Mouse (Mus musculus) heart, postnatal 10 days (tissue): Measurements from ENCODE around the gene Pik3ca. TPM values are rescaled to one million over a fixed set of nuclear protein-coding genes. Genes with fewer than 3 reads are reported as not detected.

Experiments used
- DNase-seq, 2 experiments: peaks; one replicate each; pipeline ENCODE4 v3.0.0; 2021
- intact Hi-C: fragments of 180-260 bp; cut with DNase I; formaldehyde crosslinking; loops from one replicate; pipeline ENCODE4 v1.15.1; 2025
- total RNA-seq, 2 experiments: library from RNA; stranded (reverse); gene quantifications; 2 replicates each; pipeline ENCODE4 v1.2.3; 2021

Pik3ca gene
- total RNA-seq = 10 to 100 TPM; 48.6 to 57.2 TPM

GRCm38 (mm10) chr3:32397461-32398174, at the start of gene Pik3ca:
Pik3ca (plus strand) TSS chr3:32397671.
- DNase-seq = peak; percentile 73

GRCm38 (mm10) chr3:32347881-32348280, 49.6 kb upstream of the Pik3ca start:
- intact Hi-C loops = no loop called here
- peak in 1 of 2 experiments; percentile 10 for DNase-seq

More at GRCm38 (mm10) chr3:32397461-32398174, at the start of gene Pik3ca:
- intact Hi-C loops = loop anchor here (2.0 to 5.0 kb wide), 3 partner anchors 17 to 110 kb away; no protein-coding TSS in a partner anchor

- DNase-seq = no peak
- intact Hi-C loops = no loop called here
Measured at GRCm38 (mm10) chr3:32361221-32361620, 36.2 kb upstream of the Pik3ca start.

- intact Hi-C loops = no loop called here
- DNase-seq = no peak
Measured at GRCm38 (mm10) chr3:32364195-32364594, 33.3 kb upstream of the Pik3ca start.

GRCm38 (mm10) chr3:32364841-32365545, 32.5 kb upstream of the Pik3ca start:
- intact Hi-C loops = no loop called here
- DNase-seq = no peak

GRCm38 (mm10) chr3:32365546-32366245, 31.8 kb upstream of the Pik3ca start, which contains the start of gene Zmat3:
Zmat3 (minus strand) TSS chr3:32366014.
- peak; percentile 86 to 89 for DNase-seq
- intact Hi-C loops = loop anchor here (2.0 kb wide), 1 partner anchor 29 kb away; no protein-coding TSS in a partner anchor

GRCm38 (mm10) chr3:32366246-32366734, 31.2 kb upstream of the Pik3ca start:
- no peak for DNase-seq
- intact Hi-C loops = loop anchor here (2.0 kb wide), 1 partner anchor 29 kb away; no protein-coding TSS in a partner anchor

- intact Hi-C loops = loop anchor here (2.0 kb wide), 1 partner anchor 27 kb away; no protein-coding TSS in a partner anchor
- DNase-seq = no peak
Measured at GRCm38 (mm10) chr3:32367516-32367915, 30.0 kb upstream of the Pik3ca start.

GRCm38 (mm10) chr3:32371957-32372356, 25.5 kb upstream of the Pik3ca start:
- DNase-seq = no peak
- intact Hi-C loops = no loop called here

- intact Hi-C loops = no loop called here
- no peak for DNase-seq
Measured at GRCm38 (mm10) chr3:32372470-32372869, 25.0 kb upstream of the Pik3ca start.

GRCm38 (mm10) chr3:32373236-32373635, 24.2 kb upstream of the Pik3ca start:
- DNase-seq = no peak
- intact Hi-C loops = no loop called here

GRCm38 (mm10) chr3:32379891-32380290, 17.6 kb upstream of the Pik3ca start:
- intact Hi-C loops = loop anchor here (5.0 kb wide), 1 partner anchor 127 kb away; no protein-coding TSS in a partner anchor
- peak; percentile 19 to 41 for DNase-seq

- DNase-seq = no peak
- intact Hi-C loops = loop anchor here (5.0 kb wide), 1 partner anchor 126 kb away; no protein-coding TSS in a partner anchor
Measured at GRCm38 (mm10) chr3:32381556-32381955, 15.9 kb upstream of the Pik3ca start.

- DNase-seq = no peak
- intact Hi-C loops = no loop called here
Measured at GRCm38 (mm10) chr3:32392841-32393240, 4.6 kb upstream of the Pik3ca start.

GRCm38 (mm10) chr3:32393986-32394385, 3.5 kb upstream of the Pik3ca start:
- intact Hi-C loops = loop anchor here (2.0 kb wide), 1 partner anchor 27 kb away; the partner anchor contains the start of gene Zmat3
- no peak for DNase-seq

- DNase-seq = peak; percentile 51 to 54
- intact Hi-C loops = loop anchor here (2.0 to 5.0 kb wide), 3 partner anchors 29 to 111 kb away; partner anchors contain the start of gene Zmat3
Measured at GRCm38 (mm10) chr3:32395771-32396551, 1.5 kb upstream of the Pik3ca start.

GRCm38 (mm10) chr3:32396794-32397460, 544 bp upstream of the Pik3ca start:
- DNase-seq = peak; percentile 98 to 99
- intact Hi-C loops = loop anchor here (2.0 to 5.0 kb wide), 2 partner anchors 56 to 110 kb away; no protein-coding TSS in a partner anchor

- DNase-seq = no peak
- intact Hi-C loops = loop anchor here (2.0 to 5.0 kb wide), 2 partner anchors 17 to 109 kb away; no protein-coding TSS in a partner anchor
Measured at GRCm38 (mm10) chr3:32398175-32398538, 686 bp downstream of the Pik3ca start.

- intact Hi-C loops = loop anchor here (2.0 to 5.0 kb wide), 2 partner anchors 16 to 109 kb away; no protein-coding TSS in a partner anchor
- DNase-seq = no peak
Measured at GRCm38 (mm10) chr3:32398623-32399022, 1.2 kb downstream of the Pik3ca start.
